Mouse (Mus musculus) brain, embryonic 14.5 days (tissue): ENCODE results near the gene B3galt1. TPM values are rescaled to one million over a fixed set of nuclear protein-coding genes. Genes with fewer than 3 reads are reported as not detected.
A peak's percentile ranks its signal among the peaks of the same experiment; 100 is the strongest.

Experiments
- DNase-seq: peaks from one replicate; pipeline ENCODE4 v3.0.0-alpha.2; 2011; ENCODE audit warnings: low read depth
- CTCF ChIP-seq: fragments of 200-500 bp; IDR thresholded peaks from 2 replicates; pipeline ENCODE4 v1.5.1; 2012; ENCODE audit warnings: inconsistent platforms, mild to moderate bottlenecking, moderate library complexity, borderline replicate concordance; ENCODE audit not compliant: insufficient read depth, insufficient read length; ENCODE audit errors: extremely low read depth
- POLR2A ChIP-seq: fragments of 200-500 bp; IDR thresholded peaks from 2 replicates; pipeline ENCODE4 v1.6.1; 2012; ENCODE audit warnings: mild to moderate bottlenecking, inconsistent platforms, borderline replicate concordance; ENCODE audit not compliant: poor library complexity, insufficient read depth, insufficient read length, severe bottlenecking; ENCODE audit errors: extremely low read depth
- polyA plus RNA-seq: library from polyadenylated mRNA; depleted of rRNA; stranded (reverse); fragments of >200 nt; gene quantifications from 2 replicates; pipeline ENCODE4 v1.2.3, GENCODE M21; 2012

The B3galt1 gene
- polyA plus RNA-seq, 1 experiment: 24.3 TPM

- TF ChIP-seq CTCF (no peak), POLR2A (no peak)
- peak; percentile 59 for DNase-seq
Observed at GRCm38 (mm10) chr2:67756507-67756906, 190.8 kb downstream of the B3galt1 start.

DNA sequence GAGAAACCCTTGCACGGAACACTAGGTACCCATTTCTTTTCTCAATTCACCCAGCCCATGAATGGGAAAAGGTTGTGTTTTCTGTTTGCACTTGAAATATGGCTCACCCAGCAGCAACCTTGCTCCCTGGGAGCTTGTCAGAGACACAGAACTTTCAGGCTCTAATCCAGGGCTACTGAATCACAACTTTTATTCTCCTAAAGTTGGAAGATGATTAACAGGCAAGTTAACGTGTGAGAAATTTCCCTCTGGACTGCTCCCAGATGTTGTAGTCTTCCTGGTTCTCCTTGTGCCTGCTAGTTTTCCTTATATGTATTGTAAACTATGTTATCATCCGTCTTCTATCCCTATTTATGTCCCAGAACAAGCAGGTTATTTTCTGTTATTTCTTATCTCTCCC is 221.9 kb downstream of the B3galt1 start:
- no peak for DNase-seq
- TF ChIP-seq POLR2A: no peak
- no peak for TF ChIP-seq CTCF

- TF ChIP-seq POLR2A (no peak), CTCF (no peak)
- DNase-seq: no peak
Observed at GRCm38 (mm10) chr2:67797561-67797960, 231.9 kb downstream of the B3galt1 start.

DNA sequence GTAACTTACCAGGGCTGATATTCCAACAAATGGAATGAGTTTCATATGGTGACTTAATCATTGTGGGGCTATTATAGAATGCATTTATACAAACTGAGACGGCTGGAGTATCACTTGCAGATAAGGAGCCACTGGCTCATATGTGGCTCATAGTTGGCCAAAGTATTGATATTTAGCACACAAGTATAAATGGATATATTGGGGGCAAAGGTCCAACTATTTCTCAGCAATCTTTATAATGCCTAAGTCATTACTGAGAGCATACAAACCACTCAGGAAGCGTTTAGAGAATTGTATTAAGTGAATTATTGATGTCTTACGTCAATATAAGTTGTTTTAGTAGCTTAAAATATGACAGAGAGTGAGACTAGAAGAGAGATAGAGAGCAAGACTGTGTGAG is 234.3 kb downstream of the B3galt1 start:
- TF ChIP-seq CTCF: no peak
- no peak for DNase-seq

DNA sequence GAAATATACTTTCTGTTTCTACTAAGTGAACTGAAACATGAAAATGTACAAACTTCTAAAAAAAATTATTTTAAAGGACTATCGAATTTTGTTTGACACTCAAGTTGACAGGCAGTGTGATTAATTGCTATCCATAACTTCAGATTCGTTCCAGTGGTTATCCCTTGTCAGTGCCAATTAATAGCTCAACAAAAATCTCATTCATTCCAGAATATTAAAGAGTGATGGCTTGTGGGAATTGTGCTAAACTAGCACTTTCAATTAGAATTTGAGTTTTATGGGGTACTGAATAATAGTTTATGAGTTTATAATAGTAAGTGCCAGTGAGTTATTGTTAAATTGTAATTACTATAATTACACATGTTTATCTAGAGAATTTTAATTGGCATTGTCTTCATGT is 250.5 kb downstream of the B3galt1 start:
- TF ChIP-seq CTCF: no peak
- no peak for TF ChIP-seq POLR2A
- no peak for DNase-seq

- DNase-seq: peak; percentile 80
- TF ChIP-seq POLR2A: no peak
- no peak for TF ChIP-seq CTCF
Observed at GRCm38 (mm10) chr2:67818014-67818413, 252.3 kb downstream of the B3galt1 start.

DNA sequence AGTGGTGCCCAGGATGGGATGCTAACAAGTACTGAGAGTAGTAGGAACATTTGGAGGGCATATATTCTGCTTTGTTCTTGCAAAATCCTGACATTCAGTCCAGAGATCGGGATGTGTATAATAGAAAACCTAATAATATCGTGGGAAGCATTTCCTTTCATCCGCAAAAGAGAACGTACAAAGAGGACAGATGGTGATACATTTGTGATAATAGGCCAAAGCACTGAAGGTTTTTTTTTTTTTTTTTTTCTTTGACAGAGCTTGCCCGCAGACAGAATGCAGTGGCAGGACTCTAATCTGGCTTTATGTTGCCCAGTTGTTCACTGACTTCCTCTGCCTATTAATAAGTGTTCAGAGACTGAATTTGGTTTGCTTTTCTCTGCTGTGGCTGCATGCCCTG is 256.7 kb downstream of the B3galt1 start:
- no peak for TF ChIP-seq CTCF
- no peak for TF ChIP-seq POLR2A
- peak; percentile 53 for DNase-seq

- no peak for TF ChIP-seq CTCF
- no peak for TF ChIP-seq POLR2A
- DNase-seq: no peak
Observed at GRCm38 (mm10) chr2:67827697-67828096, 262.0 kb downstream of the B3galt1 start.

DNA sequence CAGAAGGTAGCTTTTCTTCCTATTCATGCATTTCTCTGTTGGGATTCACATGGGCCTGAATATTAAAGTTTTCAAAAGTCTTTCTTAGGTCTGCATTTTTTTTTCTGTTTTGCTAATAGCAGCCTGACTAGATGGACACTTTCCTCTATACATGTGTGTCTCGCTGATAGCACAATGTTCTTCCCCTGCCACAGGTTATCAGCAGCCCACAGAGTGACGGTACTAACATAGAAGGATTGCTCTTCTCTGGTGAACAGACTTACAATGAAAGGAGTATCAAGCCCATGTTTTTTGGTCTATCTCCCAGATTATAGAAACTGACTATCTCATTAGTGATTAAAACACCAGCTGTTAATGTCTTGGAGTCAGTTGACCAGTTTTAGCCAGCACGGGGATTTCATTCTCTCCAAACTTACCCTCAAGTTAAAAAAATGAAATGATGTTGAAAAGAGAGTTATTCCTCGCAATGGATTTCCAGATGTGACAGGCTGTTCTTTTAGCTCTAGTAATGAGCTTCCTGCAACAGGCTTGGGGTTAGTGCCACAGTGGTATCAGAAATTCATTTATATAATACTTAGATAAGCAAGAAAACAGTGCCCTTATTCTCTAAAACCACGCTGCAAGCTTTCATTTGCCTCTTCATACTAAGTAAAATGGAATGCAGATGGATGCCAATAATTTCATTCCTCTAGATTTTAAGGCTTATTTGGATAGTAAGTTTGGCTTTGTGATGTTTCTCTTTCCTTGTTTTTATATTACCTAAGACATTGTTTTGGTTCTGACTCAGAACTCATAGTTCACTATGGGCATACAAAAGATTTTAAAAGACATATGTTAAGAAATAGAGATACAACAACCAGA is 263.6 kb downstream of the B3galt1 start:
- no peak for DNase-seq
- TF ChIP-seq CTCF: no peak
- no peak for TF ChIP-seq POLR2A

DNA sequence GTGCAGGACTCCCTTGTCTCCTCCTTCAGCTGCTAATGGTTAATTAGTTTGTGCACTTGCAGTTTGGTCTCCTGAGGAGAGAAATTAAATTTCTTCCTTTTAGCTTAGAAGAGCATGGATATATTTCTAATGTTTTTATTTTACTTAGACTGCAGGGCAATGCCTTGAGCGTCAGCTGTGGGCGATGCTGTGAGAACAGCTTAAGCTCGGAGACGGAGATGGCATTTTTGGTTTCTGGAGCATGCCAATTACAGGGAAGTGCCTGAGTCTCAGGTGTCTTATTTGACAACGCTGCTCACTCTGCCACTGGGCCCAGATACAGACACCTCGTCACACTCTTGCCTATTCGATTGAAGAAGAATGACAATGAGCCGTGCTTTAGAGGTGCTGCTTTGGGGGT is 282.1 kb downstream of the B3galt1 start:
- peak; percentile 48 for DNase-seq
- TF ChIP-seq CTCF (no peak), POLR2A (no peak)

DNA sequence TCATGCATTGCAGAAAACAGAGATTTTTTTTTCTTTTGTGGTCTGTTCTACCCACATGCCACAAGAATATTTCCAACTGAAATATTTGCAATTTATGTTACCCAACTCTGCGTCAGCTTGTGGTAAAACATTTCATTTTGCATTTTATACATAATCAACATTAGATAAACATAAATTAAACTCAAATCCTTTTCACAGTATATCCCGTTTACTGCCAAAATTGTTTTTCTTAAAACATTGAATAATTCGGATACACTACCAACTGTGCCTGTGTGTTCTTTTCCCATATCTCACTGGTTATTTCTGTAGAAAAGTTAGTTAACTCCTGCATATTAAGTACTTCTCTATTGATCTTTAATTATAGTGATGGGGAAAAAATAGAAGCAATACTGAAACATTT is 285.1 kb downstream of the B3galt1 start:
- no peak for DNase-seq
- TF ChIP-seq POLR2A (no peak), CTCF (no peak)

DNA sequence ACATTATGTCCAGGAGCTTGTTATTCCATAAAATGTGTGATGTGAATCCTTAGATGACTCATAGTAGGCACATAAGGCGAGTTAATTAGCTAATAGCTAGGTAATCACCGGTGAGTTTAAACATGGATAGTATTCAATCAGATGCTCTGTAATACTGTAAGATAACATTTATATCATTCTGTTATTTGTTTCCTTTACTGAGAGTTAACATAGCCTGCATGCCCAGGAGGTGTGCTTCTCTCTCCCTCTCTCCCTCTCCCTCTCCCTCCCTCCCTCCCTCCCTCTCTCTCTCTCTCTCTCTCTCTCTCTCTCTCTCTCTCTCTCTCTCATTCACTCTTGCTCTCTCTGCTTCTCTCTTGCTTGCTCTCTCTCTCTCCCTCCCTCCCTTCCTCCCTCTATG is 292.7 kb downstream of the B3galt1 start:
- no peak for DNase-seq
- no peak for TF ChIP-seq POLR2A
- TF ChIP-seq CTCF: no peak
